In genomic region chr10:120233655-120234367, GRCm38 (mm10) we compare ENCODE assay signal across 7 mouse cellular contexts. TPM values are rescaled to one million over a fixed set of nuclear protein-coding genes. Genes with fewer than 3 reads are reported as not detected.
DNase-seq lines count a peak whose midpoint lies in the region; ATAC-seq and TF ChIP-seq lines count a peak whose summit lies in the region.

No protein-coding gene starts in this region.

- H3K4me2 ChIP-seq in embryonic facial prominence, embryonic 11.5 days (ENCODE audit: low read depth, low read length) = no peak overlapping the region
- H3K4me2 ChIP-seq in heart, postnatal 0 days (ENCODE audit: low read depth, low read length) = peak overlapping the region; percentile 59
- peak overlapping the region; percentile 41 for H3K4me2 ChIP-seq in lung, embryonic 15.5 days

- TF ChIP-seq CTCF in E14TG2a.4 (conservative IDR thresholded peaks at IDR 0.05; ENCODE audit: low read length) = peak; percentile 80
- peak; percentile 82 for TF ChIP-seq CTCF in heart, postnatal 0 days (IDR thresholded peaks at IDR 0.05; ENCODE audit: low read depth)

- peaks cover 40% of the 10 kb centered on the region for H3K36me3 ChIP-seq in E14TG2a.4 (ENCODE audit: insufficient read depth, low read length)
- H3K36me3 ChIP-seq in embryonic facial prominence, embryonic 11.5 days (replicated peaks; ENCODE audit: control insufficient read depth, insufficient read depth, low read depth, low read length) = 0 out of 2 replicates have a peak, but pooled peaks cover 2% of the 10 kb centered on the region
- H3K36me3 ChIP-seq in heart, postnatal 0 days (replicated peaks; ENCODE audit: control insufficient read depth, insufficient read depth, low read length) = peaks cover 27% of the 10 kb centered on the region
- H3K36me3 ChIP-seq in lung, embryonic 15.5 days = peaks cover 23% of the 10 kb centered on the region

- WGBS in embryonic facial prominence, embryonic 11.5 days = 27% methylated on average over 18 of the region's 18 CpGs
- 20% methylated on average over 18 of the region's 18 CpGs for WGBS in heart, postnatal 0 days
- WGBS in lung, embryonic 15.5 days = 22% methylated on average over 18 of the region's 18 CpGs

- no peak overlapping the region for H3K27ac ChIP-seq in embryonic facial prominence, embryonic 11.5 days (replicated peaks; ENCODE audit: low read depth, low read length)
- H3K27ac ChIP-seq in heart, postnatal 0 days (ENCODE audit: low read depth) = no peak overlapping the region
- H3K27ac ChIP-seq in lung, embryonic 15.5 days = no peak overlapping the region

- H3K4me1 ChIP-seq in E14TG2a.4 (replicated peaks; ENCODE audit: low read depth, low read length) = peaks cover 39% of the 10 kb centered on the region
- H3K4me1 ChIP-seq in embryonic facial prominence, embryonic 11.5 days (ENCODE audit: control insufficient read depth, insufficient read depth, low read length) = no peaks in the 10 kb centered on the region
- no peaks in the 10 kb centered on the region for H3K4me1 ChIP-seq in heart, postnatal 0 days (ENCODE audit: control insufficient read depth, insufficient read depth)
- H3K4me1 ChIP-seq in lung, embryonic 15.5 days = no peaks in the 10 kb centered on the region

- TF ChIP-seq EP300 in heart, postnatal 0 days (IDR thresholded peaks at IDR 0.05; ENCODE audit: low read depth) = no peak

- H3K27me3 ChIP-seq in E14TG2a.4 (ENCODE audit: insufficient read depth, low read length) = 0 out of 2 replicates have a peak, but pooled peaks cover 11% of the 10 kb centered on the region
- H3K27me3 ChIP-seq in embryonic facial prominence, embryonic 11.5 days (ENCODE audit: control insufficient read depth, insufficient read depth, low read length) = no peaks in the 10 kb centered on the region
- H3K27me3 ChIP-seq in heart, postnatal 0 days (ENCODE audit: control insufficient read depth, insufficient read depth, low read length) = peaks cover 5% of the 10 kb centered on the region; the same call in 1 of the 2 replicates
- no peaks in the 10 kb centered on the region for H3K27me3 ChIP-seq in lung, embryonic 15.5 days

- peak; percentile 78 for DNase-seq in R1 (ENCODE audit: low read depth, low spot score)
- peak; percentile 82 for DNase-seq in embryonic facial prominence, embryonic 11.5 days (ENCODE audit: low spot score)
- DNase-seq in heart, postnatal 0 days (ENCODE audit: low spot score) = peak; percentile 74
- DNase-seq in layer of hippocampus, adult 18-20 months (ENCODE audit: low spot score in 2 of 2) = peak; percentile 19 to 65
- DNase-seq in skeletal muscle tissue, adult 2 months (ENCODE audit: low read depth, low spot score) = peak; percentile 45

- H3K9ac ChIP-seq in embryonic facial prominence, embryonic 11.5 days (replicated peaks; ENCODE audit: low read length) = no peak overlapping the region
- peak overlapping the region; percentile 34 for H3K9ac ChIP-seq in heart, postnatal 0 days (replicated peaks; ENCODE audit: low read depth, low read length)
- H3K9ac ChIP-seq in lung, embryonic 15.5 days = no peak overlapping the region

- ATAC-seq in embryonic facial prominence, embryonic 11.5 days (replicated peaks; ENCODE audit: insufficient number of reproducible peaks, low FRiP score, low TSS enrichment, low read depth) = no peak
- ATAC-seq in heart, postnatal 0 days (ENCODE audit: insufficient read depth, low read depth) = peak; percentile 60; the same call in 1 of the 2 replicates
- no peak; the same call in 1 of the 2 replicates for ATAC-seq in lung, embryonic 15.5 days (ENCODE audit: borderline replicate concordance, extremely low read depth, low FRiP score, low TSS enrichment)

- H3K9me3 ChIP-seq in E14TG2a.4 (ENCODE audit: low read length) = no peaks in the 10 kb centered on the region
- H3K9me3 ChIP-seq in embryonic facial prominence, embryonic 11.5 days (replicated peaks; ENCODE audit: control insufficient read depth, low read length) = no peaks in the 10 kb centered on the region
- H3K9me3 ChIP-seq in heart, postnatal 0 days (replicated peaks; ENCODE audit: control insufficient read depth, low read length) = no peaks in the 10 kb centered on the region
- no peaks in the 10 kb centered on the region for H3K9me3 ChIP-seq in lung, embryonic 15.5 days

- H3K4me3 ChIP-seq in E14TG2a.4 (replicated peaks; ENCODE audit: low read length) = peak overlapping the region; percentile 46
- H3K4me3 ChIP-seq in embryonic facial prominence, embryonic 11.5 days (ENCODE audit: low read depth, low read length) = no peak overlapping the region
- peak overlapping the region; percentile 19; the same call in 1 of the 2 replicates for H3K4me3 ChIP-seq in heart, postnatal 0 days (ENCODE audit: low read depth, low read length)
- peak overlapping the region; percentile 14 for H3K4me3 ChIP-seq in lung, embryonic 15.5 days

RNA-seq across cellular contexts. Expression of gene Llph, which starts 6.9 kb away (rescaled TPM):
- 49.1 and 56.4 TPM in 2 replicates for polyA plus RNA-seq in embryonic facial prominence, embryonic 11.5 days (2014; fragmentation: Nextera tagmentation; extraction: Ambion mirVana)
- 0.34 and 9.7 TPM in 2 replicates for total RNA-seq in heart, postnatal 0 days (2014; rRNA removed; ENCODE audit: low replicate concordance)
- 19.1 and 23.3 TPM in 2 replicates for polyA plus RNA-seq in heart, postnatal 0 days (2015; fragmentation: Nextera tagmentation; extraction: Ambion mirVana)
- total RNA-seq in layer of hippocampus, adult 18-20 months (2021) = 10 to 100 TPM; 14.8 to 15.3 TPM
- polyA plus RNA-seq in lung, embryonic 15.5 days (2015; fragmentation: Nextera tagmentation; extraction: Ambion mirVana) = 42.8 and 46.6 TPM in 2 replicates

RNA-seq across cellular contexts. Expression of gene Irak3, which starts 31.9 kb away (rescaled TPM):
- polyA plus RNA-seq in embryonic facial prominence, embryonic 11.5 days (2014; fragmentation: Nextera tagmentation; extraction: Ambion mirVana) = 1.7 and 2.0 TPM in 2 replicates
- total RNA-seq in heart, postnatal 0 days (2014; rRNA removed; ENCODE audit: low replicate concordance) = 1.7 TPM in 1 of 2 replicates, not detected in the other
- polyA plus RNA-seq in heart, postnatal 0 days (2015; fragmentation: Nextera tagmentation; extraction: Ambion mirVana) = 1.0 TPM in 2 replicates
- under 1 TPM; 0.57 to 0.58 TPM for total RNA-seq in layer of hippocampus, adult 18-20 months (2021)
- 0.64 and 0.67 TPM in 2 replicates for polyA plus RNA-seq in lung, embryonic 15.5 days (2015; fragmentation: Nextera tagmentation; extraction: Ambion mirVana)

RNA-seq across cellular contexts. Expression of gene Tmbim4, which starts 32.4 kb away (rescaled TPM):
- polyA plus RNA-seq in embryonic facial prominence, embryonic 11.5 days (2014; fragmentation: Nextera tagmentation; extraction: Ambion mirVana) = 68.5 and 76.5 TPM in 2 replicates
- 121 and 140 TPM in 2 replicates for total RNA-seq in heart, postnatal 0 days (2014; rRNA removed; ENCODE audit: low replicate concordance)
- 150 TPM in 2 replicates for polyA plus RNA-seq in heart, postnatal 0 days (2015; fragmentation: Nextera tagmentation; extraction: Ambion mirVana)
- 10 to 100 TPM; 58.4 to 63.3 TPM for total RNA-seq in layer of hippocampus, adult 18-20 months (2021)
- 89.7 and 96.4 TPM in 2 replicates for polyA plus RNA-seq in lung, embryonic 15.5 days (2015; fragmentation: Nextera tagmentation; extraction: Ambion mirVana)
